Mouse (Mus musculus) limb, embryonic 14.5 days (tissue): ENCODE results near the gene Slc1a2. TPM values are rescaled to one million over a fixed set of nuclear protein-coding genes. Genes with fewer than 3 reads are reported as not detected.

Experiments
- ATAC-seq: fragments of 200-750 bp; cut with Nextera tagmentation; 2 replicates; pipeline ENCODE4 v1.8.0; 2017; ENCODE audit warnings: low read depth, moderate number of reproducible peaks, moderate TSS enrichment; ENCODE audit not compliant: low FRiP score
- DNase-seq: peaks from one replicate; pipeline ENCODE4 v3.0.0-alpha.2; 2015; ENCODE audit warnings: low spot score
- H3K27ac ChIP-seq: fragments of 300-500 bp; sonication (generic); replicated peaks from 2 replicates; pipeline ENCODE4 v1.5.1; 2014; ENCODE audit warnings: low read depth, mild to moderate bottlenecking, low read length, moderate library complexity, mixed read lengths
- H3K27me3 ChIP-seq: fragments of 300-500 bp; sonication (generic); 2 replicates; pipeline ENCODE4 v1.6.1; 2014; ENCODE audit warnings: low read length, mixed read lengths; ENCODE audit not compliant: control insufficient read depth, insufficient read depth
- H3K36me3 ChIP-seq: fragments of 300-500 bp; sonication (generic); 2 replicates; pipeline ENCODE4 v1.6.1; 2014; ENCODE audit warnings: mild to moderate bottlenecking, low read length, moderate library complexity, mixed read lengths; ENCODE audit not compliant: control insufficient read depth, insufficient read depth
- H3K4me1 ChIP-seq: fragments of 300-500 bp; sonication (generic); 2 replicates; pipeline ENCODE4 v1.6.1; 2014; ENCODE audit warnings: antibody characterized with exemption, low read length, mixed read lengths; ENCODE audit not compliant: control insufficient read depth, insufficient read depth
- H3K4me2 ChIP-seq: fragments of 300-500 bp; sonication (generic); replicated peaks from 2 replicates; pipeline ENCODE4 v1.6.1; 2014; ENCODE audit warnings: low read depth, mild to moderate bottlenecking, low read length, moderate library complexity; ENCODE audit not compliant: severe bottlenecking
- H3K4me3 ChIP-seq: fragments of 300-500 bp; sonication (generic); replicated peaks from 2 replicates; pipeline ENCODE4 v1.5.1; 2014; ENCODE audit warnings: low read length
- H3K9ac ChIP-seq: fragments of 300-500 bp; sonication (generic); 2 replicates; pipeline ENCODE4 v1.6.1; 2014; ENCODE audit warnings: mild to moderate bottlenecking, low read depth, low read length, moderate library complexity; ENCODE audit not compliant: severe bottlenecking
- H3K9me3 ChIP-seq: fragments of 300-500 bp; sonication (generic); 2 replicates; pipeline ENCODE4 v1.6.1; 2016; ENCODE audit warnings: low read length; ENCODE audit not compliant: control insufficient read depth
- POLR2A ChIP-seq: fragments of 200-500 bp; IDR thresholded peaks from 2 replicates; pipeline ENCODE4 v1.8.0; 2012; ENCODE audit warnings: inconsistent platforms, mild to moderate bottlenecking, moderate library complexity, borderline replicate concordance; ENCODE audit not compliant: insufficient read depth, insufficient read length; ENCODE audit errors: extremely low read depth
- WGBS: fragments of 180-500 bp; shearing (Covaris S2); extraction: QIAGEN DNeasy Blood & Tissue Kit; methylation state at CpG from one replicate; pipeline ENCODE4 v1.1.7; 2014; 5-methylcytosine and 5-hydroxymethylcytosine counted together
- polyA plus RNA-seq, 2 experiments: library from polyadenylated mRNA; depleted of rRNA in 1 of 2; stranded (reverse) in 1 of 2; unstranded in 1 of 2; fragments of >200 nt; fragmentation: Nextera tagmentation in 1 of 2; extraction: Ambion mirVana in 1 of 2; gene quantifications; 2 replicates each; pipeline versions ENCODE4 v1.2.1 to v1.2.3; 2012 to 2014

Gene Slc1a2
- polyA plus RNA-seq, 2 experiments, result 0.89 to 1.6 TPM

- Histone ChIP-seq H3K9ac (no peak overlapping the region), H3K4me3 (no peak overlapping the region), H3K9me3 (no peaks in the 10 kb centered on the region), H3K27me3 (no peaks in the 10 kb centered on the region), H3K36me3 (no peaks in the 10 kb centered on the region), H3K27ac (no peak overlapping the region), H3K4me2 (no peak overlapping the region), H3K4me1 (no peaks in the 10 kb centered on the region)
- no peak for TF ChIP-seq POLR2A
- no peak for ATAC-seq
- 96% methylated on average over 5 of the region's 5 CpGs for WGBS
- no peak for DNase-seq
Measured at GRCm38 (mm10) chr2:102759479-102759878, 101.0 kb downstream of the Slc1a2 start.

GRCm38 (mm10) chr2:102760284-102761072 is 102.0 kb downstream of the Slc1a2 start:
- no peak overlapping the region for H3K27ac ChIP-seq
- DNase-seq, result peak; percentile 37
- H3K4me1 ChIP-seq, result no peaks in the 10 kb centered on the region
- H3K4me3 ChIP-seq, result no peak overlapping the region
- no peaks in the 10 kb centered on the region for H3K9me3 ChIP-seq
- no peak overlapping the region for H3K4me2 ChIP-seq
- no peak for TF ChIP-seq POLR2A
- no peaks in the 10 kb centered on the region for H3K27me3 ChIP-seq
- ATAC-seq, result no peak
- no peak overlapping the region for H3K9ac ChIP-seq
- H3K36me3 ChIP-seq, result no peaks in the 10 kb centered on the region
- 77% methylated on average over 5 of the region's 5 CpGs for WGBS

- Histone ChIP-seq H3K27me3 (no peaks in the 10 kb centered on the region), H3K36me3 (no peaks in the 10 kb centered on the region), H3K4me1 (no peaks in the 10 kb centered on the region), H3K9me3 (no peaks in the 10 kb centered on the region), H3K4me3 (no peak overlapping the region), H3K4me2 (no peak overlapping the region), H3K27ac (no peak overlapping the region), H3K9ac (no peak overlapping the region)
- no peak for DNase-seq
- WGBS, result 77% methylated on average over 3 of the region's 3 CpGs
- ATAC-seq, result no peak
- no peak for TF ChIP-seq POLR2A
Measured at GRCm38 (mm10) chr2:102763176-102763575, 104.7 kb downstream of the Slc1a2 start.

GRCm38 (mm10) chr2:102763991-102764390 is 105.5 kb downstream of the Slc1a2 start:
- Histone ChIP-seq H3K9me3 (no peaks in the 10 kb centered on the region), H3K36me3 (no peaks in the 10 kb centered on the region), H3K4me3 (no peak overlapping the region), H3K27ac (no peak overlapping the region), H3K27me3 (no peaks in the 10 kb centered on the region), H3K9ac (no peak overlapping the region), H3K4me2 (no peak overlapping the region), H3K4me1 (no peaks in the 10 kb centered on the region)
- no peak for ATAC-seq
- 84% methylated on average over 2 of the region's 2 CpGs for WGBS
- no peak for TF ChIP-seq POLR2A
- DNase-seq, result no peak

GRCm38 (mm10) chr2:102764602-102765374 is 106.3 kb downstream of the Slc1a2 start:
- H3K4me3 ChIP-seq, result no peak overlapping the region
- no peaks in the 10 kb centered on the region for H3K36me3 ChIP-seq
- H3K9me3 ChIP-seq, result no peaks in the 10 kb centered on the region
- no peaks in the 10 kb centered on the region for H3K4me1 ChIP-seq
- no peak overlapping the region for H3K9ac ChIP-seq
- H3K4me2 ChIP-seq, result no peak overlapping the region
- H3K27me3 ChIP-seq, result no peaks in the 10 kb centered on the region
- ATAC-seq (no peak), DNase-seq (no peak)
- H3K27ac ChIP-seq, result no peak overlapping the region
- TF ChIP-seq POLR2A, result no peak
- 63% methylated on average over 8 of the region's 8 CpGs for WGBS
